Comparison of ENCODE assay signal across 9 mouse cellular contexts in the genomic region with DNA sequence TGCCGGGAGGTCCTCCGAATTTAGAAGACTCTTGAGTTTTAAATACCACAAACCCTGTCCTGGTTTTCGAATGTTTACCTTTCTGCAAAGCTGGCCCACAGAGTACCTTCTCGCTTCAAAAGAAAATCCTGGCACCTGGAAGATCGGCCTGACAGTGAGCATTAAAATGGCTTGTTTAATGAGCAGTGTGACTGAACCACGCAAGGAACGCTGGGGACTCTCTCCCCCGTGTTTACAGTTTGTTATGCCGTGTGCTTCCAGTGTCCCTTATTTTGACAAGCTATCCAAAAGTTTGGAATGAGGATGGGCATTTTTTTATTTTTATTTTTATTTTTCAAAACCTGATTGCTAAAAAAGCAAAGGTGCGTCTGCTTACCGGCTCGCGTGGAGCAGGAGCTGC.
DNase-seq lines count a peak whose midpoint lies in the region; ATAC-seq and TF ChIP-seq lines count a peak whose summit lies in the region.
"Had no signal": no experiment of that assay in that cellular context is flagged by ENCODE, and none has a peak within 500 bp of the region (broad histone marks: within the 10 kb centered on the region; RNA-seq: fewer than 3 reads in every experiment).

No protein-coding gene starts in this region.

- no peak overlapping the region for H3K27ac ChIP-seq in kidney, embryonic 14.5 days (ENCODE audit: low read depth, low read length)
- no peak overlapping the region for H3K27ac ChIP-seq in embryonic facial prominence, embryonic 14.5 days (replicated peaks; ENCODE audit: low read depth, low read length)
- H3K27ac ChIP-seq in intestine, embryonic 15.5 days: no peak overlapping the region
- H3K27ac ChIP-seq in midbrain, postnatal 0 days (ENCODE audit: low read depth, low read length): no peak overlapping the region

- no peaks in the 10 kb centered on the region; the same call in 1 of the 2 replicates for H3K27me3 ChIP-seq in kidney, embryonic 14.5 days (ENCODE audit: control insufficient read depth, insufficient read depth, low read length)
- H3K27me3 ChIP-seq in embryonic facial prominence, embryonic 14.5 days (replicated peaks; ENCODE audit: control insufficient read depth, insufficient read depth, low read length): peaks cover 10% of the 10 kb centered on the region; the same call in 1 of the 2 replicates
- H3K27me3 ChIP-seq in intestine, embryonic 15.5 days (replicated peaks): no peaks in the 10 kb centered on the region; the same call in 1 of the 2 replicates
- no peaks in the 10 kb centered on the region for H3K27me3 ChIP-seq in midbrain, postnatal 0 days (ENCODE audit: insufficient read depth, low read length)

- ATAC-seq in kidney, embryonic 14.5 days (ENCODE audit: low FRiP score, low TSS enrichment): no peak
- ATAC-seq in embryonic facial prominence, embryonic 14.5 days (ENCODE audit: low read depth): no peak
- ATAC-seq in intestine, embryonic 15.5 days: no peak
- ATAC-seq in midbrain, postnatal 0 days (ENCODE audit: low FRiP score): no peak
- ATAC-seq: inflammation-experienced regulatory T-cells, adult 6 months had no signal

- no peaks in the 10 kb centered on the region for H3K36me3 ChIP-seq in kidney, embryonic 14.5 days (ENCODE audit: control insufficient read depth, insufficient read depth, low read length)
- H3K36me3 ChIP-seq in embryonic facial prominence, embryonic 14.5 days (ENCODE audit: control insufficient read depth, insufficient read depth, low read length): no peaks in the 10 kb centered on the region
- H3K36me3 ChIP-seq in intestine, embryonic 15.5 days: no peaks in the 10 kb centered on the region
- no peaks in the 10 kb centered on the region for H3K36me3 ChIP-seq in midbrain, postnatal 0 days (ENCODE audit: insufficient read depth, low read length)

- H3K9me3 ChIP-seq in kidney, embryonic 14.5 days (ENCODE audit: control insufficient read depth, low read length): no peaks in the 10 kb centered on the region
- H3K9me3 ChIP-seq in embryonic facial prominence, embryonic 14.5 days (ENCODE audit: control insufficient read depth, low read length): no peaks in the 10 kb centered on the region
- no peaks in the 10 kb centered on the region for H3K9me3 ChIP-seq in intestine, embryonic 15.5 days
- no peaks in the 10 kb centered on the region for H3K9me3 ChIP-seq in midbrain, postnatal 0 days (ENCODE audit: low read length)

- no peaks in the 10 kb centered on the region for H3K4me1 ChIP-seq in kidney, embryonic 14.5 days (ENCODE audit: control insufficient read depth, insufficient read depth, low read length)
- peaks cover 10% of the 10 kb centered on the region; the same call in 1 of the 2 replicates for H3K4me1 ChIP-seq in embryonic facial prominence, embryonic 14.5 days (ENCODE audit: control insufficient read depth, insufficient read depth, low read length)
- no peaks in the 10 kb centered on the region; the same call in 1 of the 2 replicates for H3K4me1 ChIP-seq in intestine, embryonic 15.5 days (replicated peaks)
- no peaks in the 10 kb centered on the region for H3K4me1 ChIP-seq in midbrain, postnatal 0 days (ENCODE audit: insufficient read depth, low read length)

- WGBS in kidney, embryonic 14.5 days: 40% methylated on average over 13 of the region's 13 CpGs
- 37% methylated on average over 13 of the region's 13 CpGs for WGBS in embryonic facial prominence, embryonic 14.5 days
- WGBS in intestine, embryonic 15.5 days: 22% methylated on average over 13 of the region's 13 CpGs
- 37% methylated on average over 13 of the region's 13 CpGs for whole genome bisulfite sequencing in midbrain, postnatal 0 days

- peak overlapping the region; percentile 25 for H3K4me3 ChIP-seq in kidney, embryonic 14.5 days (ENCODE audit: low read length)
- peak overlapping the region; percentile 24 for H3K4me3 ChIP-seq in embryonic facial prominence, embryonic 14.5 days (ENCODE audit: low read depth, low read length)
- peak overlapping the region; percentile 23 for H3K4me3 ChIP-seq in intestine, embryonic 15.5 days (replicated peaks)
- peak overlapping the region; percentile 21 for H3K4me3 ChIP-seq in midbrain, postnatal 0 days (ENCODE audit: low read depth, low read length)

- TF ChIP-seq CTCF in midbrain, postnatal 0 days (IDR thresholded peaks at IDR 0.05): no peak

- H3K9ac ChIP-seq in kidney, embryonic 14.5 days (ENCODE audit: low read depth, low read length): no peak overlapping the region
- H3K9ac ChIP-seq in embryonic facial prominence, embryonic 14.5 days (ENCODE audit: low read depth, low read length): peak overlapping the region; percentile 28
- H3K9ac ChIP-seq in intestine, embryonic 15.5 days: no peak overlapping the region
- H3K9ac ChIP-seq in midbrain, postnatal 0 days (replicated peaks; ENCODE audit: low read length, poor library complexity, severe bottlenecking): no peak overlapping the region

- peak overlapping the region; percentile 51 for H3K4me2 ChIP-seq in kidney, embryonic 14.5 days (replicated peaks; ENCODE audit: low read depth, low read length)
- peak overlapping the region; percentile 54 for H3K4me2 ChIP-seq in embryonic facial prominence, embryonic 14.5 days (ENCODE audit: low read depth, low read length)
- peak overlapping the region; percentile 66 for H3K4me2 ChIP-seq in intestine, embryonic 15.5 days (replicated peaks)
- H3K4me2 ChIP-seq in midbrain, postnatal 0 days (ENCODE audit: low read depth, low read length, poor library complexity, severe bottlenecking): peak overlapping the region; percentile 37

- DNase-seq in kidney, adult 9 months: no peak
- DNase-seq in embryonic facial prominence, embryonic 14.5 days (ENCODE audit: low spot score): no peak
- DNase-seq in midbrain, postnatal 0 days (ENCODE audit: low spot score): no peak
- DNase-seq in spleen, adult 18-20 months: no peak
- DNase-seq in ovary, postnatal 10 days (ENCODE audit: low spot score): no peak
- DNase-seq in right cerebral cortex, adult 18-20 months: no peak
